Mouse (Mus musculus) midbrain, postnatal 0 days (tissue): ENCODE results near the gene Slc6a6. TPM values are rescaled to one million over a fixed set of nuclear protein-coding genes. Genes with fewer than 3 reads are reported as not detected.

Experiments used
- ATAC-seq: fragments of 200-750 bp; cut with Nextera tagmentation; 2 replicates; pipeline ENCODE4 v1.8.0; 2017; ENCODE audit warnings: moderate number of reproducible peaks, mild to moderate bottlenecking, moderate TSS enrichment, moderate library complexity; ENCODE audit not compliant: low FRiP score
- DNase-seq: peaks from one replicate; pipeline ENCODE4 v3.0.0-alpha.2; 2015; ENCODE audit warnings: low spot score
- H3K27ac ChIP-seq: fragments of 300-500 bp; sonication (generic); 2 replicates; pipeline ENCODE4 v1.5.1; 2014; ENCODE audit warnings: low read depth, mild to moderate bottlenecking, low read length, mixed read lengths
- H3K27me3 ChIP-seq: fragments of 300-500 bp; sonication (generic); 2 replicates; pipeline ENCODE4 v1.6.1; 2014; ENCODE audit warnings: low read length, control low read depth, mixed read lengths; ENCODE audit not compliant: insufficient read depth
- H3K36me3 ChIP-seq: fragments of 300-500 bp; sonication (generic); 2 replicates; pipeline ENCODE4 v1.6.1; 2014; ENCODE audit warnings: low read length, control low read depth, mixed read lengths; ENCODE audit not compliant: insufficient read depth
- H3K4me1 ChIP-seq: fragments of 300-500 bp; sonication (generic); 2 replicates; pipeline ENCODE4 v1.6.1; 2014; ENCODE audit warnings: mild to moderate bottlenecking, control low read depth, antibody characterized with exemption, low read length, mixed read lengths; ENCODE audit not compliant: insufficient read depth
- H3K4me2 ChIP-seq: fragments of 300-500 bp; sonication (generic); 2 replicates; pipeline ENCODE4 v1.6.1; 2014; ENCODE audit warnings: low read depth, mild to moderate bottlenecking, low read length, mixed read lengths; ENCODE audit not compliant: poor library complexity, severe bottlenecking
- H3K4me3 ChIP-seq: fragments of 300-500 bp; sonication (generic); 2 replicates; pipeline ENCODE4 v1.5.1; 2014; ENCODE audit warnings: low read depth, mild to moderate bottlenecking, low read length, moderate library complexity
- H3K9ac ChIP-seq: fragments of 300-500 bp; sonication (generic); replicated peaks from 2 replicates; pipeline ENCODE4 v1.6.1; 2014; ENCODE audit warnings: mild to moderate bottlenecking, low read length, moderate library complexity, mixed read lengths; ENCODE audit not compliant: poor library complexity, severe bottlenecking
- H3K9me3 ChIP-seq: fragments of 300-500 bp; sonication (generic); 2 replicates; pipeline ENCODE4 v1.6.1; 2016; ENCODE audit warnings: low read length, control low read depth
- CTCF ChIP-seq: IDR thresholded peaks from 2 replicates; pipeline ENCODE4 v1.5.1; 2016; ENCODE audit warnings: antibody characterized with exemption, mild to moderate bottlenecking
- WGBS: fragments of 180-500 bp; shearing (Covaris S2); extraction: QIAGEN DNeasy Blood & Tissue Kit; methylation state at CpG from one replicate; pipeline ENCODE4 v1.1.7; 2014; 5-methylcytosine and 5-hydroxymethylcytosine counted together
- polyA plus RNA-seq: library from polyadenylated mRNA; unstranded; fragments of >200 nt; fragmentation: Nextera tagmentation; extraction: Ambion mirVana; gene quantifications from 2 replicates; pipeline ENCODE4 v1.2.1, GENCODE M21; 2015
- total RNA-seq: library from RNA; depleted of rRNA; stranded (reverse); fragments of >200 nt; gene quantifications from 2 replicates; pipeline ENCODE4 v1.2.3, GENCODE M21; 2014

Gene Slc6a6
- total and polyA plus RNA-seq, 2 experiments from 2014 or later = 146 to 147 TPM

DNA sequence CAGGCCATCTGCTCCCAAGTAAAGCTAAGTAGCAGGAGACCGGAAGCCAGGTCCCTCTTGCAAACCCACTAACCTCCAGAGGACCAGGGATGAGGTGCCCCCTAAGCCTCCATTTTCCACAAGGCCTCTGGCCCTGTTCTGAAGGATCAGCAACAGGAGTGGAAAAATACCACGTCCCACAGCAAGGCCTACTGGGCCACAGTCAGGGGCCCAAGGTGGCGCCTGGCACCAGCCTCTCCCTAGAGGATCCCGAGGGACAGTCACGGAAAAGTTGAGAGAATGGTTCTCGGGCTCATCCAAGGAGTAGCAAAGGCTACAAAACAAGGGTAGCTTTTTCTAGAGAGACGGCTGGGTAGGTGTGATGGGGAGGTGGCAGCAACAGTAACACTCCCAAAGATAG, 53.6 kb downstream of the Slc6a6 start:
- WGBS = 82% methylated on average over 7 of the region's 7 CpGs

DNA sequence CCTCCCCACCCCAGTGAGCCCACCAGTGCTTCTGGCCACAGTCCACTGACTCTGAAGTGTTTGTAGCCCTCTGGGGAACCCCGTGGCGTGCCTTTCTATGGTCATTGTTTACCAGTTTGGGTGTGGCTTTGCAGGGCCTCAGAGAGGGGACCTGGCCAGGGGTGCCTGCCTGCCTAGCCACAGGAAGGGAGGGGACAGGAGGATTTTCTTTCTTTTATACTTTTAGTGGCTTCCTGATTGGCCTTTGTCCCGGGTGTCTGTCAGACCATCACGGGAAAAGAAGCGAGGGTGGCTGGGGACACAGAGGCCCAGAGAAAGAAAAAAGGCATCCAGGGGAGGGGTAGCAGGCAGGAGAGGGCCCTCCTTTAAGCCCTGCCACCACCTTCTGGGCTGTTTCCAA, 54.2 kb downstream of the Slc6a6 start:
- no peaks in the 10 kb centered on the region for H3K27me3 ChIP-seq
- no peak overlapping the region for H3K4me2 ChIP-seq
- no peak for DNase-seq
- WGBS = 13% methylated on average over 5 of the region's 5 CpGs
- no peak for ATAC-seq
- no peaks in the 10 kb centered on the region for H3K9me3 ChIP-seq
- H3K9ac ChIP-seq = no peak overlapping the region
- no peak for TF ChIP-seq CTCF
- H3K4me3 ChIP-seq = no peak overlapping the region
- H3K36me3 ChIP-seq = peaks cover 73% of the 10 kb centered on the region
- H3K27ac ChIP-seq = no peak overlapping the region
- no peaks in the 10 kb centered on the region for H3K4me1 ChIP-seq

More for the DNA sequence above, 53.6 kb downstream of the Slc6a6 start:
- Histone ChIP-seq H3K9ac (no peak overlapping the region), H3K27ac (no peak overlapping the region), H3K27me3 (no peaks in the 10 kb centered on the region), H3K9me3 (no peaks in the 10 kb centered on the region), H3K4me1 (no peaks in the 10 kb centered on the region), H3K4me2 (no peak overlapping the region), H3K4me3 (no peak overlapping the region), H3K36me3 (peaks cover 72% of the 10 kb centered on the region)
- TF ChIP-seq CTCF = no peak
- ATAC-seq = no peak
- DNase-seq = no peak

DNA sequence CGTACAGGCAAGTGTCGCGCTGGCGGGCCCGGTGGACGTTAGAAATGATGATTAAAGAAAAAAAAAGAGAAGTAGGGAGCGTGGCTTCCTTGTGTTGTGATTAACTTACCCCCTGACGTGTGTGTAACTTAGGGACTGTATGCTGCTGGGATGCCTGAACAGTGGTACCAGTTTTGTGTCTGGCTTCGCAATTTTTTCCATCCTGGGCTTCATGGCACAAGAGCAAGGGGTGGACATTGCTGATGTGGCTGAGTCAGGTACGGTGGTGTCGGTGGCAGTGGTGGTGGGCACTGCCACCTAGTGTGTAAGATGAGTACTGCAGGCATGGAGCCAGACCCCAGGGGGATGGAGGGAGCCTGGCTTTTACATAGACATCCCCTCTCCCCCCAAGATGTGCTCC, 57.2 kb downstream of the Slc6a6 start:
- peaks cover 71% of the 10 kb centered on the region for H3K36me3 ChIP-seq
- H3K9ac ChIP-seq = no peak overlapping the region
- H3K27ac ChIP-seq = no peak overlapping the region
- ATAC-seq (peak; percentile 76; the same call in 1 of the 2 replicates), DNase-seq (peak; percentile 64)
- H3K4me1 ChIP-seq = no peaks in the 10 kb centered on the region
- H3K9me3 ChIP-seq = no peaks in the 10 kb centered on the region
- H3K4me2 ChIP-seq = no peak overlapping the region
- 57% methylated on average over 11 of the region's 11 CpGs for WGBS
- H3K4me3 ChIP-seq = no peak overlapping the region
- no peaks in the 10 kb centered on the region for H3K27me3 ChIP-seq
- peak; percentile 99 for TF ChIP-seq CTCF

DNA sequence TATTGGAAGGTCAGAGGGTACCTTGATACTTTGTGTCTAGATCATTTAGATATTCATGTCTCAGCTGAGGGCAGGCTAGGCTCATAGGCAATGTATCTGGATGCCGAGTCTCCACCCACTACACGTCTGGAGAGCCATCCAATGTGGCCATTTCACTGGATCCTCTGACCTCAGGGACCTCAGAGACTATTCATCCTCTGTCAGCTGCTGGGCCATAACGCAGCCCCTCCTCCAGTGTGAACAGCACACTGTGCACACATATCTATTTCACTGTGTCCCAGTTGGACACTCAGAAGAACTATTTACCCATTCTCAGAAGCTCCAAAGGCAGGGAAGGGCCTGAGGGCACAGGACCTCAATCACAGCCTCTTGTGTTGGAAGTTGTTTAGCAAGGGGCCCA, 58.6 kb downstream of the Slc6a6 start:
- Histone ChIP-seq H3K9me3 (no peaks in the 10 kb centered on the region), H3K27me3 (no peaks in the 10 kb centered on the region), H3K4me3 (no peak overlapping the region), H3K36me3 (peaks cover 71% of the 10 kb centered on the region), H3K27ac (no peak overlapping the region), H3K4me2 (no peak overlapping the region), H3K4me1 (no peaks in the 10 kb centered on the region), H3K9ac (no peak overlapping the region)
- WGBS = 82% methylated on average over 3 of the region's 3 CpGs
- ATAC-seq (no peak), DNase-seq (no peak)
- TF ChIP-seq CTCF = no peak

DNA sequence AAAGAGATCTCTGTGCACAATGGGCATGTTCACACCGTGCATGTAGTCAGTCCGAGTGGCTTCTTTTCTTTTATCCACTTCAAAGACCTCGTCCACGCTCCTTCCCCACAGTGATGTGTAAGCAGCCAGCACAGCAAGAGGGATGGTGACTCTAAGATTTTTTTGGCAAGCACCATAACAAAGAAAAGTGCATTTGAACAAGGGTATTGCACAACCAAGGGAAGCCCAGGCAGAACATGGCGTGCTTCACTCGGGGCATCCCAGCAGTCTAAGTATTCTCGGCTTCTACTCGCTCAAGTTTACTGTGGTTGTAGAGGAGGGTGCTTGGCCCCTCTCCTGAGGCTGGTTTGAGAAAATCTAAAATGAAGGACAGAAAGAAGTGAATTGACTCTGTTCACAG, 59.1 kb downstream of the Slc6a6 start:
- no peaks in the 10 kb centered on the region for H3K27me3 ChIP-seq
- no peak for TF ChIP-seq CTCF
- H3K4me2 ChIP-seq = no peak overlapping the region
- no peak overlapping the region for H3K9ac ChIP-seq
- no peak overlapping the region for H3K27ac ChIP-seq
- H3K36me3 ChIP-seq = peaks cover 70% of the 10 kb centered on the region
- 73% methylated on average over 8 of the region's 8 CpGs for WGBS
- H3K4me3 ChIP-seq = no peak overlapping the region
- no peaks in the 10 kb centered on the region for H3K4me1 ChIP-seq
- ATAC-seq = no peak
- H3K9me3 ChIP-seq = no peaks in the 10 kb centered on the region
- no peak for DNase-seq

DNA sequence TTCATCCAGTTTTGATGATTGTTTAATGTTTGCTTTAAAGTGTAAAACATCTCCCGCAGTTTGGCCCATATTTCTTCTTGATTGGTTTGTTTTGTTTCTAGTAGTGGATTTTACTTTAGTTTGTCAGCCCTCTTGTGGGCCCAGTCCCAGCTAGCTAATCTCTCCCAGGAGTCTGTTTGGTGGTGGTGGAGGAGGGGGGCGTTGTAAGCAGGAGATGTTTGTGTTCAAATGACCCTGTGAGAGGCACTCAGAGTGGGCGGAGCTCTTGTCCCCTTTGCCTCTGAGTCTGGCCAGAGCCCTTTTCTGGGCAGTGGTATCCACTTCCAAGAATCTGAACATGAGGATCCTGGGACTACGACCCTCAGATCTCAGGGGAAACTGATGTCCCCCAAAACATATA, 60.0 kb downstream of the Slc6a6 start:
- no peak overlapping the region for H3K4me2 ChIP-seq
- peaks cover 69% of the 10 kb centered on the region for H3K36me3 ChIP-seq
- 62% methylated on average over 4 of the region's 4 CpGs for WGBS
- ATAC-seq = no peak
- H3K27ac ChIP-seq = no peak overlapping the region
- no peaks in the 10 kb centered on the region for H3K9me3 ChIP-seq
- DNase-seq = no peak
- no peaks in the 10 kb centered on the region for H3K4me1 ChIP-seq
- no peak overlapping the region for H3K4me3 ChIP-seq
- no peak for TF ChIP-seq CTCF
- no peak overlapping the region for H3K9ac ChIP-seq
- H3K27me3 ChIP-seq = no peaks in the 10 kb centered on the region
